Mouse (Mus musculus): ENCODE measurements around the gene Suco.

The Suco gene

DNA sequence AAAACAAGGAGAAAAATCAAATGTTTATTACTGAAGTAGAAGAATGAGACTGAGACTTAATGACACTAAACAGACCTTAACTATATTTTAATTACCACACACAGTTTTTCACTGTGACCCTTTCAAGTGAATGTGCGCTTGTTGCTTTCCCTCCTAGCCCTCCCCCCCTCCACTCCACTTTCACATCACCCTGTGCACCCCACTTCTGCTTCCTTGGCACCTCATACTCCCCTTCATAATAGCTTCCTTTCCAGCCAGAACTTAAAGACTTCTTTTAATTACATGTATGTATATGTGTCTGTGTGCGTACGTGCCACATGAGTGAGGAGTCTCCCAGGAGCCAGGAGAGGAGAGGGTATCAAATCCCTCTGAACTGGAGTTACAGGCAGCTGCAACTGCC is 12.3 kb upstream of the Suco start:
- no peak for DNase-seq

DNA sequence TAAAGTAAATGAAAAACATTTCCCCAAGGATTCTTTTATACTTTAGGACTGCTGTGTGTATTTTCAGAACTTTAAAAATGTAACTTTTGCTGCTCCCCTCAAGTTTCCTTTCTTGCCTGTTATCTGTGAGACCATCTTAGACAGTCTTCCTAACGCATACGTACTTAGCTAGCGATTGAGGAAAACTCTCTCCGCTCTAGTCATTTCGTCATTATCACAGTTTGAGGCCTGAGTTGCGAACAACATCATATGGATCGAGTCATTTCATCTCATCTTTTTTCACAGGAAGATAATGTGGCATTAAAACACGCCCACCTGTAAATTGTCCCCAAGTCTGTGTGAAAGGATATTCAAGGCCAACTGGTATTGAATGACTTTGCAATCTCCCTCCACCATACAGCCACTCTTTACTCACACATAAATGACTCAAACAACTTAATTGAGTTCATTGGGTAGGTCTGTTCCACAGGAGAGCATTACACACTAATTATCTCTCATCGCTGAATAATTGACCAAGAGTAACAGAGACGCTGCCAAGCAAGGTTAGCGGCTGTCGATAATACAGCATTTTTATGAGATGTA is 11.3 kb upstream of the Suco start:
- DNase-seq, result no peak

- DNase-seq, result no peak
Observed at GRCm38 (mm10) chr1:161885762-161886161, 9.3 kb upstream of the Suco start.

DNA sequence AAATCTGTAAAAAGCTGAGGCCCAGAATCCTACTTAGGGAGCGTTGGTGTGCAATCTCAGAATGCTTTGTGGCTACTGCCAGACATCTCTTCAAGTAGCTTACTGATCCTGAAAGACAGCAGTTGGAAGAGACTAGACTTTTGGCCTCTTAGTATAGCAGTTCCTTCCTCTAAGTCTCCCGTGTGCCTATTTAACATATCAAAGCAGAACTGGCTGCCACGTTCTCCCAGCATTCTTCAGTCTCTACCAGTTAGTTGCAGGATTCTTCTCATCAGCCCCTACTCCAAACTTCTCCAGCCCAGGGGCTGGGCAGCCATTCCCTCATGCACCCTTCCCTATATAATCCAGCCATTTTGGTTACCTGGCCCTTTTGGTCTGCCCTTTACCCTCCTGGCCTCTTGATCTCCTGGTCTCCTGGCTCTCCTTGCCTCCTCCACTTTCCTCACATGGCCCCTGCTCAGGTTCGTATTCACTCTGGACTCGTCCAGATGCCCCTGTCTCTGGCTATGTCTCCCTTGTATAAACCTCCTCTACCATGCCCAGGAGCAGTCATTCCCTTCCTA is 1.2 kb upstream of the Suco start:
- no peak for DNase-seq

- DNase-seq, result peak; percentile 31 to 39
Observed at GRCm38 (mm10) chr1:161875706-161876552, 553 bp downstream of the Suco start.

DNA sequence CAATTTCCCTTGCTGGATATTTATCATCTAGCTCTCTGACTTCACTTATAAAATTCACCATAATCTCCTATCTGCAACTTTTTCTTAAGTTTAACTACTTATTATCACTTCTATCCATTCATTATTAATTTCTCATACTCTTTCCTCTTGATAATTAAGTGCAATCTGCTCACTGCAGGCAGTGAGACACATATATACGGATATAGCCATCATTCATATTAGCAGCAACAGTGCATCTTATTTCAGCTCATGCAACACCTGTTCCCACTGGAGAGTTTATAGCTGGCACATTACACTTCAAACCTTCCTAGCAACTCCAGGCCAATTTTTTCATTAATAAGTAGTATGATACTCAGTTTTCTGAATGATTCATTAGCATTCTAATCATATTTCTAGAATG is 7.1 kb downstream of the Suco start:
- no peak for DNase-seq

DNA sequence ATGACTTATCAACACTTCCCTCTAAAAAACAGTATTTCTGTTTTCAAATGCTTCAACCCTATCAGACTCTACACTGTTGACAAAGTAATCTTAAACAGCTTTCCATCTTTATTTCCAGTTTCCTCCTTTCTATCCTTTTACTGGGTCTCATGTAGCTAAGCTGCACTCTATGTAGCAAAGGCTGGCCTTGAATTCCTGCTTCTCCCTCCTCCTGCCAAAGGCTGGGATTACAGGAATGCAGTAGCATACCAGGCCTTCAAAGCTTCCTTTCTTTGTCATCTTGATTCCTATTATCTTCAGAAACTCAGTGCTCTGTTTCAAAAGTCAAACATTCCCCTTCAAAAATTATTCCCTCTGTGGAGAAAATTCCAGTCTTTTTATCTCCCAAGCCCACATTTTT is 8.1 kb downstream of the Suco start:
- DNase-seq, result no peak

GRCm38 (mm10) chr1:161863742-161864141 is 12.7 kb downstream of the Suco start:
- no peak for DNase-seq

DNA sequence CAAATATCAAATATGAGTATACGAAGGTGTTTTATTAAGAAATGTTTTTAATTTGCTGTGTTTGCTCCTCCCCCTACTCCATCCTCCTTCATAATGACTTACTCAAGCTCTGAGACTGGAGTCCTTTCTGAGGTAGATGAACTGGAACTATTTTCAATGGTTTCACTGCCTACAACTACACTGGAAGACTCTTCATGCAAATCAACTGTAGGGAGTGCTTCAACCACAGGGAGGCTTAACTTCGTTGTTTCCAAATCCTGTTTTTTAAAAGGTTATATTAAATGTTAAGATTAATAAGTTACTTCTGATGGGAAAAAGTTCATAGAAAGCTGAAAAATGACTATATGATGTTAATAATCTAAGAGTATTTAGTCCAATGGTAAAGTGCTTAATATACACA is 17.2 kb downstream of the Suco start:
- no peak for DNase-seq

DNA sequence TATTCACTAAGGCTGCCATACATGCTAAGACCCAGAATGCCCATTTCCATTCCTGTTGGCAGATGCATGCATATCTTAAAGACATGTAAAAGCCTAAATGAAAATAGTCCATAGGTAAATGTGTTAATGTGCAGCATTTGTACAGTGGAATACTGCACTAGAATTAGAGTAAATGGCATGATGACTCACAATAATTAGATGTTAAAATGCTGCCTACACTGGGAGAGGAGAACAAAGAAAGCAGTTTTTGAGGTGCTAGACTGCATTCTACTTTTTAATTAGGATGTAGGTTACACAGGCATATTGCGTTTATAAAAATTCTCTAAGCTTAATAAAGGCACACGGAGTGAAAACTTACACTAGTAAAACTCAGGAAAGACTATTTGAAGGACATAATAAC is 49.8 kb downstream of the Suco start:
- DNase-seq, result no peak

GRCm38 (mm10) chr1:161809428-161809827 is 67.1 kb downstream of the Suco start:
- no peak for DNase-seq

DNA sequence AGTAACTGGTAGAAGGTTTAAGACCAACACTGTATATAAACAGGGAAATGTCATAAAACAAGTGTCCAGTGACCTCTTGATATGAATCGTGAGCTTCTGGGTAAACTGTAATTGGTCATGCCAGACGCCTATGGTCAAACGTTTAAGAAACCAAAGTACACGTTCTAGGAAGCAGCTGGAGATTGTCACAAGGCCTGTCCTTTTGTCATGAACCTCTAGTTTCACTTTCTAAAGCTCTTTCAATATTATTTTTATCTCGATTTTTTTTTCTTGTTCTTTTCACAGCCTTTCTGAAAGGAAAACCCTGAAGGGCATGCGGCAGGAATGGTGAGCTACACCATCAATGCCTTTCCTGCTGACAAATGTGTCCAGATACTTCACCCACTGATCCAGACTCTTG is 67.5 kb downstream of the Suco start:
- DNase-seq, result no peak

GRCm38 (mm10) chr1:161804541-161804971 is 71.9 kb downstream of the Suco start:
- DNase-seq, result no peak

GRCm38 (mm10) chr1:161801321-161801720 is 75.2 kb downstream of the Suco start:
- no peak for DNase-seq

DNA sequence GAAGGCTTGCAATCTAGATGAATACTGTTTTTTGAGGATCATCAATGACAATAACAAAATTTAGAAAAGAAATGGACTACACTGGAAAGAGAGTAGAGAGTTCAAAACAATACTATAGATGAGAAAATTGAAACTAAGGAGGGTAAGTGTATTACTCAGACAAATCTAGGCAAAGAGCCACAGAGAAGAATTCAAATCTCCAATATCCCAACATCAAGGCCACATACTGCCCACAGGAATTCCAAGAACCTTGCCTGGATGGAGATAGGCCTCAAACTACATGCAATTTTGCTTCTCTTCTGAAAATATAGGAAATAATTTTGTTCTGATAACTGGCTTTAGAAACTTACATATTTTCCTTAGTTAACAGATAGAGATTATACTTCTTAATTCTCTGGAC is 76.2 kb downstream of the Suco start:
- no peak for DNase-seq

GRCm38 (mm10) chr1:161799791-161800190 is 76.7 kb downstream of the Suco start:
- no peak for DNase-seq

- no peak for DNase-seq
Observed at GRCm38 (mm10) chr1:161798866-161799265, 77.6 kb downstream of the Suco start.

DNA sequence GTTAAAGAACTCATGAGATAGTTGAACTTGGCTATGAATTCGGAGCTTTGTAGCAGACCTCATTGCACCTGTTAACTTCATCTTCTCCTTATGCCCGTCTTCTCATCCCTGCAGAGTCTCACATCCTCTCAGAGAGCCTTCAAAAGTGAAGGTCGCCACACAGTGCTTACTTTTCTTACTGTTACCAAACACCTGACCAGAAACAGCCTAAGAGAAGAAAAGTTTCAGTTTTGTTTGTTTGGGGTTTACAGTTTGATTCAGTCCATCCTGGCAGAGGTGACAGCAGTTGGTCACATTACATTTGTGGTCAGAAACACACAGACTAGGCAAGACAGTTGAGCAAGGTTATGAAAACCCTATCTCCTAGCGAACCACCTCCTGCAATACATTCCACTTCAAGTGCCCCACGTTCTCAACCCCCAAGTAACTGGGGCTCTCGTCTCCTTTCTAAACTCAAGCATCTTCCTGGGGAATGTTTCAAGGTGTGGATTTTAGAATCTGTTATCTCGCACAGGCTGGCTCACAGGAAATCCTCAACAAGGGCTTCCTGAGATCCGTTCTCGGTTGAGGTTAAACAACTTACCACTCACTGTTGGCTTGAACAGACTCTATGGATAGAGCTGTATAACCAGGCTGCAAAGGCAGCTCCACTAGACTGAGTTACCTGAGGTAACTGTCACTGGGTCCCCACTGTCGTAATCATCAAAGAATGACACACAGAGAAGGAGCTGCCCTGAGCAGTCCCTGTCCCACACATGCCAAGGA is 81.9 kb downstream of the Suco start:
- DNase-seq, result no peak

- DNase-seq, result no peak
Observed at GRCm38 (mm10) chr1:161793321-161793720, 83.2 kb downstream of the Suco start.

DNA sequence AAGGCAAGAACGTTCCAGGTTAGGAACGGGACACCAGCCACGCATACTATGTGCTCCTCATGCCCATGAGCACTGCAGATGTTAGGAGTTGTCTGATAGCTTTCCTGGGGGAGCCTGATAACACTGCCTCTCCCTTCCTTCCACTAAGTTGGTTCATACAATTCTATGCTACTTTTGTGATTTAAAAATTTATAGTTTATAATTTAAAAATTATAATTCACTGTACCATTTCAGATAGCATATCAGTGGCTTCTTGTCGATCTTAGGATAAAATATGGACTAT is 83.9 kb downstream of the Suco start:
- DNase-seq, result no peak

- DNase-seq, result no peak
Observed at GRCm38 (mm10) chr1:161791854-161792686, 84.4 kb downstream of the Suco start.

- no peak for DNase-seq
Observed at GRCm38 (mm10) chr1:161788339-161788738, 88.1 kb downstream of the Suco start, which contains the start of gene Fasl. Gene Fasl, minus strand, starts transcription at chr1:161788495.

DNA sequence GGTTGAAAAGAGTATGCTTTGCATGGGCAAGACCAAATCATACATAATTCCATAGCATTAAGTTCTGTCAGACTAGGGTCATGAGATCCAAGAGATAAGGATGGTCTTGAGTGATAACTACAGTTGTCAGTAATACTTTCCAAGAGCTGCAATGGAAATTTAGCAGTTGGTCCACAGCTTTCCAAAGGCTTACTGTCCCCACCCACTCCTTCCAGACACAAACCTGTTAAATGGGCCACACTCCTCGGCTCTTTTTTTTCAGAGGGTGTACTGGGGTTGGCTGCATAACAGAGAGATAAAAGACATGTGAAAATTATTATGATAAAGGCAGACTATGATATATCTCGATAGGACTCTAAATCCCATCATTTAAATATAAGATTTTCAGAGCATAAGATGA is 93.8 kb downstream of the Suco start:
- DNase-seq, result no peak

Measured in kidney, postnatal 36 days (tissue).